Mouse (Mus musculus): ENCODE measurements around the gene Plekhg2. TPM values are rescaled to one million over a fixed set of nuclear protein-coding genes. Genes with fewer than 3 reads are reported as not detected.
"Not testable (repeated sequence)": the region's sequence is repeated elsewhere in the genome, so short reads cannot be mapped to it uniquely, and the experiment has no call there.

Plekhg2 gene
- 10 to 100 TPM; 15.1 to 15.8 TPM for total RNA-seq (2021)

- peak; percentile 99 to 100 for DNase-seq
- intact Hi-C loops (cut with DNase I), result loop anchor here (1.0 to 10.0 kb wide), 3 partner anchors 14 to 1038 kb away; partner anchors contain the start of gene Ltbp4
These were observed at the start of gene Plekhg2 for GRCm38 (mm10) chr7:28372251-28373108. Gene Plekhg2, minus strand, starts transcription at chr7:28372599.

- no peak for DNase-seq
- intact Hi-C loops (cut with DNase I), result no loop called here
These were observed 47.0 kb upstream of the Plekhg2 start for GRCm38 (mm10) chr7:28419416-28419815.

GRCm38 (mm10) chr7:28418096-28418670 is 45.8 kb upstream of the Plekhg2 start:
- DNase-seq, result peak; percentile 61 to 65
- intact Hi-C loops (cut with DNase I), result no loop called here

GRCm38 (mm10) chr7:28417368-28417767 is 45.0 kb upstream of the Plekhg2 start:
- DNase-seq, result no peak
- intact Hi-C loops (cut with DNase I), result no loop called here

- no peak for DNase-seq
- intact Hi-C loops (cut with DNase I), result no loop called here
These were observed 40.4 kb upstream of the Plekhg2 start for GRCm38 (mm10) chr7:28412826-28413225.

- peak; percentile 65 for DNase-seq
- intact Hi-C loops (cut with DNase I), result no loop called here
These were observed 38.6 kb upstream of the Plekhg2 start for GRCm38 (mm10) chr7:28410841-28411475.

GRCm38 (mm10) chr7:28401942-28402341 is 29.5 kb upstream of the Plekhg2 start:
- no peak for DNase-seq
- intact Hi-C loops (cut with DNase I), result no loop called here

GRCm38 (mm10) chr7:28401030-28401429 is 28.6 kb upstream of the Plekhg2 start:
- intact Hi-C loops (cut with DNase I), result no loop called here
- no peak for DNase-seq

- intact Hi-C loops (cut with DNase I), result no loop called here
These were observed 26.4 kb upstream of the Plekhg2 start for GRCm38 (mm10) chr7:28398696-28399340.

GRCm38 (mm10) chr7:28398000-28398399 is 25.6 kb upstream of the Plekhg2 start:
- intact Hi-C loops (cut with DNase I), result no loop called here
- no peak for DNase-seq

More at GRCm38 (mm10) chr7:28398696-28399340, 26.4 kb upstream of the Plekhg2 start:
- no peak for DNase-seq

GRCm38 (mm10) chr7:28395425-28395824 is 23.0 kb upstream of the Plekhg2 start:
- DNase-seq, result no peak
- intact Hi-C loops (cut with DNase I), result no loop called here

GRCm38 (mm10) chr7:28393272-28393951 is 21.0 kb upstream of the Plekhg2 start:
- DNase-seq, result no peak
- intact Hi-C loops (cut with DNase I), result loop anchor here (2.0 kb wide), 1 partner anchor 41 kb away; no protein-coding TSS in a partner anchor

GRCm38 (mm10) chr7:28392429-28393271 is 20.3 kb upstream of the Plekhg2 start, which contains the start of the genes Med29 and Paf1:
Gene Med29, minus strand, starts transcription at chr7:28392708.
Gene Paf1, plus strand, starts transcription at chr7:28392951.
- peak; percentile 91 to 93 for DNase-seq
- intact Hi-C loops (cut with DNase I), result loop anchor here (2.0 kb wide), 1 partner anchor 42 kb away; no protein-coding TSS in a partner anchor

- no peak for DNase-seq
- intact Hi-C loops (cut with DNase I), result no loop called here
These were observed 17.9 kb upstream of the Plekhg2 start for GRCm38 (mm10) chr7:28390331-28390730.

GRCm38 (mm10) chr7:28387384-28387783 is 15.0 kb upstream of the Plekhg2 start:
- intact Hi-C loops (cut with DNase I); DNase-seq: not testable (repeated sequence)

- intact Hi-C loops (cut with DNase I), result loop anchor here (1.0 kb wide), 1 partner anchor 14 kb away; no protein-coding TSS in a partner anchor
- DNase-seq, result not testable (repeated sequence)
These were observed 14.5 kb upstream of the Plekhg2 start for GRCm38 (mm10) chr7:28386877-28387276.

- peak; percentile 89 to 91 for DNase-seq
- intact Hi-C loops (cut with DNase I), result loop anchor here (1.0 kb wide), 1 partner anchor 13 kb away; no protein-coding TSS in a partner anchor
These were observed 14.1 kb upstream of the Plekhg2 start for GRCm38 (mm10) chr7:28386462-28386861.

- intact Hi-C loops (cut with DNase I), result loop anchor here (1.0 kb wide), 1 partner anchor 13 kb away; no protein-coding TSS in a partner anchor
- peak in 1 of 2 experiments; percentile 44 for DNase-seq
These were observed 13.6 kb upstream of the Plekhg2 start for GRCm38 (mm10) chr7:28386007-28386406.

GRCm38 (mm10) chr7:28385196-28385595 is 12.8 kb upstream of the Plekhg2 start:
- DNase-seq, result no peak
- intact Hi-C loops (cut with DNase I), result no loop called here

All from heart, postnatal 36 days (tissue).